9 mouse cellular contexts compared by ENCODE assay signal in genomic region chr12:71197671-71198070, GRCm38 (mm10).
DNase-seq lines count a peak whose midpoint lies in the region; ATAC-seq and TF ChIP-seq lines count a peak whose summit lies in the region.
"Had no signal": no experiment of that assay in that cellular context is flagged by ENCODE, and none has a peak within 500 bp of the region (broad histone marks: within the 10 kb centered on the region; RNA-seq: fewer than 3 reads in every experiment).

No protein-coding gene starts in this region.

- no peaks in the 10 kb centered on the region for H3K27me3 ChIP-seq in hindbrain, embryonic 14.5 days (ENCODE audit: control insufficient read depth, insufficient read depth, low read length)
- H3K27me3 ChIP-seq in hindbrain, embryonic 10.5 days (ENCODE audit: insufficient read depth, poor library complexity, severe bottlenecking) = no peaks in the 10 kb centered on the region
- no peaks in the 10 kb centered on the region for H3K27me3 ChIP-seq in midbrain, postnatal 0 days (ENCODE audit: insufficient read depth, low read length)
- no peaks in the 10 kb centered on the region for H3K27me3 ChIP-seq in midbrain, embryonic 10.5 days (ENCODE audit: low read depth, poor library complexity, severe bottlenecking)
- no peaks in the 10 kb centered on the region for H3K27me3 ChIP-seq in forebrain, embryonic 13.5 days

- H3K27ac ChIP-seq in hindbrain, embryonic 14.5 days = no peak overlapping the region
- no peak overlapping the region for H3K27ac ChIP-seq in hindbrain, embryonic 10.5 days
- no peak overlapping the region for H3K27ac ChIP-seq in midbrain, postnatal 0 days (ENCODE audit: low read depth, low read length)
- no peak overlapping the region for H3K27ac ChIP-seq in midbrain, embryonic 10.5 days (replicated peaks)
- H3K27ac ChIP-seq in cortical plate, adult 2 months (ENCODE audit: insufficient read depth, low read length) = no peak overlapping the region
- H3K27ac ChIP-seq in forebrain, embryonic 13.5 days = no peak overlapping the region

- no peak for ATAC-seq in hindbrain, embryonic 14.5 days (ENCODE audit: low FRiP score)
- ATAC-seq in midbrain, postnatal 0 days (ENCODE audit: low FRiP score) = no peak
- ATAC-seq in forebrain, embryonic 13.5 days = no peak

- TF ChIP-seq CTCF in midbrain, postnatal 0 days (IDR thresholded peaks at IDR 0.05) = peak; percentile 88
- peak; percentile 57 for TF ChIP-seq CTCF in cortical plate, adult 2 months (IDR thresholded peaks at IDR 0.05; ENCODE audit: extremely low read depth, insufficient read depth, low read length)

- no peaks in the 10 kb centered on the region for H3K4me1 ChIP-seq in hindbrain, embryonic 14.5 days (replicated peaks; ENCODE audit: control insufficient read depth, insufficient read depth, low read length)
- no peaks in the 10 kb centered on the region for H3K4me1 ChIP-seq in hindbrain, embryonic 10.5 days (replicated peaks)
- H3K4me1 ChIP-seq in midbrain, postnatal 0 days (ENCODE audit: insufficient read depth, low read length) = no peaks in the 10 kb centered on the region
- no peaks in the 10 kb centered on the region for H3K4me1 ChIP-seq in midbrain, embryonic 10.5 days
- H3K4me1 ChIP-seq in cortical plate, adult 2 months (ENCODE audit: control insufficient read depth, insufficient read depth, low read length) = no peaks in the 10 kb centered on the region
- H3K4me1 ChIP-seq in forebrain, embryonic 13.5 days = no peaks in the 10 kb centered on the region

- no peak overlapping the region for H3K4me2 ChIP-seq in hindbrain, embryonic 14.5 days (replicated peaks)
- no peak overlapping the region for H3K4me2 ChIP-seq in midbrain, postnatal 0 days (ENCODE audit: low read depth, low read length, poor library complexity, severe bottlenecking)
- H3K4me2 ChIP-seq in forebrain, embryonic 13.5 days = no peak overlapping the region

- TF ChIP-seq POLR2A in cortical plate, adult 2 months (IDR thresholded peaks at IDR 0.05; ENCODE audit: extremely low read depth, insufficient read depth, low read length) = no peak

- no peaks in the 10 kb centered on the region for H3K9me3 ChIP-seq in hindbrain, embryonic 14.5 days (ENCODE audit: control insufficient read depth, low read length)
- no peaks in the 10 kb centered on the region for H3K9me3 ChIP-seq in hindbrain, embryonic 10.5 days
- H3K9me3 ChIP-seq in midbrain, postnatal 0 days (ENCODE audit: low read length) = no peaks in the 10 kb centered on the region
- H3K9me3 ChIP-seq in midbrain, embryonic 10.5 days (replicated peaks) = no peaks in the 10 kb centered on the region
- H3K9me3 ChIP-seq in forebrain, embryonic 13.5 days (replicated peaks) = no peaks in the 10 kb centered on the region

- no peak overlapping the region for H3K4me3 ChIP-seq in hindbrain, embryonic 14.5 days (replicated peaks; ENCODE audit: low read length)
- H3K4me3 ChIP-seq in hindbrain, embryonic 10.5 days = no peak overlapping the region
- H3K4me3 ChIP-seq in midbrain, postnatal 0 days (ENCODE audit: low read depth, low read length) = no peak overlapping the region
- no peak overlapping the region for H3K4me3 ChIP-seq in midbrain, embryonic 10.5 days
- no peak overlapping the region for H3K4me3 ChIP-seq in cortical plate, adult 2 months (ENCODE audit: insufficient read depth, low read length)
- H3K4me3 ChIP-seq in forebrain, embryonic 13.5 days = no peak overlapping the region
- H3K4me3 ChIP-seq: myocyte had no signal

- WGBS in hindbrain, embryonic 14.5 days = 59% methylated on average over 3 of the region's 3 CpGs
- 67% methylated on average over 3 of the region's 3 CpGs for WGBS in hindbrain, embryonic 10.5 days
- WGBS in midbrain, postnatal 0 days = 49% methylated on average over 3 of the region's 3 CpGs
- WGBS in midbrain, embryonic 10.5 days = 82% methylated on average over 3 of the region's 3 CpGs
- 75% methylated on average over 3 of the region's 3 CpGs for WGBS in forebrain, embryonic 13.5 days

- H3K36me3 ChIP-seq in hindbrain, embryonic 14.5 days (replicated peaks; ENCODE audit: control insufficient read depth, insufficient read depth) = peaks cover 42% of the 10 kb centered on the region
- H3K36me3 ChIP-seq in hindbrain, embryonic 10.5 days = peaks cover 71% of the 10 kb centered on the region
- peaks cover 11% of the 10 kb centered on the region; the same call in 1 of the 2 replicates for H3K36me3 ChIP-seq in midbrain, postnatal 0 days (ENCODE audit: insufficient read depth, low read length)
- H3K36me3 ChIP-seq in midbrain, embryonic 10.5 days = peaks cover 79% of the 10 kb centered on the region
- H3K36me3 ChIP-seq in forebrain, embryonic 13.5 days (ENCODE audit: poor library complexity, severe bottlenecking) = peaks cover 46% of the 10 kb centered on the region

- H3K9ac ChIP-seq in hindbrain, embryonic 14.5 days = no peak overlapping the region
- no peak overlapping the region for H3K9ac ChIP-seq in midbrain, postnatal 0 days (replicated peaks; ENCODE audit: low read length, poor library complexity, severe bottlenecking)
- no peak overlapping the region for H3K9ac ChIP-seq in forebrain, embryonic 13.5 days

- peak; percentile 70 for DNase-seq in hindbrain, embryonic 14.5 days (ENCODE audit: low spot score)
- DNase-seq in hindbrain, embryonic 10.5 days (ENCODE audit: low spot score) = no peak
- peak; percentile 80 for DNase-seq in midbrain, postnatal 0 days (ENCODE audit: low spot score)
- no peak for DNase-seq in midbrain, embryonic 10.5 days (ENCODE audit: low spot score)
- DNase-seq in telencephalon, adult 2 months (ENCODE audit: low read depth, low spot score) = peak; percentile 17
- no peak for DNase-seq in frontal cortex, postnatal 25 days (ENCODE audit: low spot score in 2 of 2)

Comparison
In these comparisons a context has a peak if more than half of its experiments do, and no peak if none do; other contexts are left out.
1. DNase-seq: peak in hindbrain, embryonic 14.5 days (single experiment), midbrain, postnatal 0 days (single experiment) and telencephalon, adult 2 months (single experiment); none in hindbrain, embryonic 10.5 days (single experiment), midbrain, embryonic 10.5 days (single experiment) and frontal cortex, postnatal 25 days (0 of 2).